Mouse (Mus musculus): Measurements from ENCODE around the gene Lmo1.

The Lmo1 gene

GRCm38 (mm10) chr7:109175670-109176625, 941 bp upstream of the Lmo1 start:
- DNase-seq (ENCODE audit: low spot score in 2 of 2): no peak

- peak in 1 of 2 experiments; percentile 28 for DNase-seq (ENCODE audit: low spot score in 2 of 2)
These were observed 564 bp downstream of the Lmo1 start for GRCm38 (mm10) chr7:109174337-109174948.

- DNase-seq (ENCODE audit: low spot score in 2 of 2): no peak
These were observed 3.1 kb downstream of the Lmo1 start for GRCm38 (mm10) chr7:109171874-109172273.

DNA sequence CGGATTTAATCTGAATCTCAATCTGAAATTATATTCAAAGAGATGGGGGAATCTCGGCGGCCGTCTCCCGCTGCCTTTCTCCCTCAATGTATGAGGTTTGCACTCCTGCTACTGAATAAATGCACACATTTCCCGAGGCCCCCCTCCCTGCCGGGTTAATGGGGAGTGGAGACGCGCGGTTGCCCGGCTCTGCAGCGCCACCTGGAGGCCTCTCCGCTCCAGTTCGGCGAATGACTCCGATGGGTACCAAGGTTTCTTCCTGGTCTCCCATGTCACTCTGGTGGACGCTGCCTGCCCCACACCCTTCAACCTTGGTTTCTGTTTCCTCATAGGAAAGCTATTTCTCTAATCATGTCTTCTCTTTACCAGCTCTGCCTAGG, 4.6 kb downstream of the Lmo1 start:
- DNase-seq (ENCODE audit: low spot score in 2 of 2): peak; percentile 61 to 88

GRCm38 (mm10) chr7:109169505-109170440, 5.2 kb downstream of the Lmo1 start:
- no peak for DNase-seq (ENCODE audit: low spot score in 2 of 2)

DNA sequence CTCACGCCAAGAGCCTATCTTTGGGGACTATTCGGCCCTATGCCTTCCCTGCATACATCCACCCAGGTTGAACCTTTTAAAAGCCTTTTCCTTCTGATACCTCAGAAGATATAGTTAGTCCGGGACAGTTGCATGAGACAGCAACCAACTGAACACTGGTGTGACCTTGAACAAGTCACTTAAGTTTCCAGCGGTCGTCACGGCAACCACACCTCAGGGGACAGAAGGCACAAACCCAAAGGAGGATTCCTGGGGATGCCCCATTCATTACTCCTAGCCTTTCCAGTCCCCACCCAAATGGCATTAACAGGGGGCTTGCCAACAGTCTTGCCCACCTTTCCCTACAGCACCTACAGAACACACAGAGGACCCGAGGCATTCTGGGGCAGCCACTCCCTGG, 6.3 kb downstream of the Lmo1 start:
- DNase-seq (ENCODE audit: low spot score in 2 of 2): no peak

- no peak for DNase-seq (ENCODE audit: low spot score in 2 of 2)
These were observed 8.9 kb downstream of the Lmo1 start for GRCm38 (mm10) chr7:109165931-109166585.

DNA sequence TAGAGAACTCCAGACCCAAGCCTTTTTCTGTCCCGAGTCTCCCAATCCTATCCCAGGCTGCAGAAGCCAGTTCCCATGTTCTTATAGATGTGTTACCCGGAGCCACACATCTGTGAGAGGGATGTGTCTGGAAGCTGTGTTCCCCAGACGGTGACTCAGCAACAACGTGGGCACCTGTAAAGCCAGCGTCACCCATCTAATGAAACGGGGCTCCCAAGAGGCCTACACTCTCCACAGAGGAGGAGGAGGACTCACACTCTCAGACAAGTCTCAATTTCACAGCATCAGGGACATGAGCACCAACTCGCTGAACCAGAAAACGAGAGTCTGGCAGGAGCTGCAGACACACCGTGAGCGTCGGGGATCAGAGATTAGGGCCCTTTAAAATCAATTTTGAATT, 20.7 kb downstream of the Lmo1 start:
- no peak for DNase-seq (ENCODE audit: low spot score in 2 of 2)

DNA sequence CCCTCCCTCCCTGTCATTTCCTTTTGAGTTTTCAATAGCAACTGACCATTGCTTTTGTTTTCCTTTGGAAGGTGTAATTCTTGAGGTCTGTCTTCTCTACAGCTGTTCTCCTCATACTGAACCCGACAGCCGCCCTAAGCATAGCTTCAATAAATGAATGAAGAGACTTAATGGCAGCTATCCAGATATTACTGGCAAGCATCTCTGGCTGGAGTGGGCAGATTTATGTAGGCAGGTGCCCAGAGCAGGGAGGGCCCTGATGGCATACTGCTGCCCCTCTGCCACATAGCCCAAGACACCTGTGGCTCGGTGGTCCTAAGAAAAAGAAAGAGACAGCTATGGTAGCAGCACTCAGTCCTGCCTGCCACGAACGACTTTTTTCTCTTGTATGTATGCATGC, 21.5 kb downstream of the Lmo1 start:
- DNase-seq (ENCODE audit: low spot score in 2 of 2): no peak

GRCm38 (mm10) chr7:109151088-109151487, 23.9 kb downstream of the Lmo1 start:
- no peak for DNase-seq (ENCODE audit: low spot score in 2 of 2)

GRCm38 (mm10) chr7:109145211-109145610, 29.8 kb downstream of the Lmo1 start:
- DNase-seq (ENCODE audit: low spot score in 2 of 2): no peak

DNA sequence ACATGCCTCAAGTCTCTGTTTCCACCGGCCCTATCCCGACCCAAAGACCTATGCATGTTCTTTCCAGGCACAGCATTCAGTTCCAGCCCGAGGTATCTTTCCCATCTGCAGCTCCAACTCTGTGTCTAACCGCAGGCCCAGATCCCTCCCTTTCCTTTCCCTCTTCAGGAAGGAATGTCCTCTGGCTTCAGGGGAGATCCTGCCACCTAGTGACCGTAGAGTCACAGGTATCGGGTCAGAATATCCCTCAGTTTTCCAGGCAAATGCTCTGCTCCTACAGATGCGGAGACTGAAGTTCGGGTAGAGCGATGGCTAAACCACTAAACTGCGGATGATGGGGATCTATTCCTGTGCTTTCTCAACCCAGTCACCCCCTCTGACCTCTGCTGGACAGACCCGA, 30.3 kb downstream of the Lmo1 start:
- DNase-seq (ENCODE audit: low spot score in 2 of 2): no peak

- DNase-seq (ENCODE audit: low spot score in 2 of 2): no peak
These were observed 32.4 kb downstream of the Lmo1 start for GRCm38 (mm10) chr7:109142564-109142963.

GRCm38 (mm10) chr7:109141753-109142152, 33.3 kb downstream of the Lmo1 start:
- DNase-seq (ENCODE audit: low spot score in 2 of 2): no peak

GRCm38 (mm10) chr7:109141054-109141453, 34.0 kb downstream of the Lmo1 start:
- no peak for DNase-seq (ENCODE audit: low spot score in 2 of 2)

GRCm38 (mm10) chr7:109139405-109139804, 35.6 kb downstream of the Lmo1 start:
- DNase-seq (ENCODE audit: low spot score in 2 of 2): peak; percentile 69 to 88

GRCm38 (mm10) chr7:109137441-109137840, 37.6 kb downstream of the Lmo1 start:
- DNase-seq (ENCODE audit: low spot score in 2 of 2): no peak

- DNase-seq (ENCODE audit: low spot score in 2 of 2): no peak
These were observed 43.4 kb downstream of the Lmo1 start for GRCm38 (mm10) chr7:109131565-109131964.

DNA sequence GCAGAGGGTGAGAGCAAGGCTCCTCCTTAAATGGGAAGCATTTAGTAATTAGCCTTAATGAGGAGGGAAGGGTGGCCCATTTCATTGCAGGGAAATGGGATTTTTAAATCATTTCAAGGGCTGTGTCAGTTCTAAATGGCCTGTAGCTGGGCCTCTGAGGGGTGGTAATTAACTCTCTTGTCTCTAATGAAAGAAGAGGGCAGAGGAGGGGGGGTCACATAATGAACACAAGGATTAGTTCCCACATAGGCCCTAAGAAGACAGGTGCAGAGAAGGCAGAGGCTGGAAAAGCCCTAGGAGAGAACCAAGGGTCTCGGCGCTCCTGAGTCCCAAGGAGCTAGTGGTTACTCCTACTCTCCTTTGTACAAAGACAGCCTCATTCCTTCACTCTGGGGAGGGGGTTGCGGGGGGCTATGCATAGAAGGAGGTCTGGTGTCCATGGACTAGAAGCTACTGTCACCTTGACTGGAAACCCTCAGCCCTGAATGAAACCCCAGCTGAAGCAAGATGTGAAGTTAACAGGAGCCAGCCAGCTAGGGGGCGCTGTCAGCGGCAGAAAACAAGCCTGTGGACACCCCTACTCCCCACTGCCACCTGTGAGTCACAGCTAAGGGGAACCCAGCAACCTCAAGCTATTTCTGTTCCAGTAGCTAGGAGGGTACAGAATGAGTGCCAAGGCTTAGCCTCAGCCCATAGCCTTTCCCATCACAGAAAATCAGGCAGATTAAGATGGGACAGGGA, 44.9 kb downstream of the Lmo1 start:
- DNase-seq (ENCODE audit: low spot score in 2 of 2): peak in 1 of 2 experiments; percentile 42

- peak in 1 of 2 experiments; percentile 59 for DNase-seq (ENCODE audit: low spot score in 2 of 2)
These were observed 45.6 kb downstream of the Lmo1 start for GRCm38 (mm10) chr7:109129442-109129841.

DNA sequence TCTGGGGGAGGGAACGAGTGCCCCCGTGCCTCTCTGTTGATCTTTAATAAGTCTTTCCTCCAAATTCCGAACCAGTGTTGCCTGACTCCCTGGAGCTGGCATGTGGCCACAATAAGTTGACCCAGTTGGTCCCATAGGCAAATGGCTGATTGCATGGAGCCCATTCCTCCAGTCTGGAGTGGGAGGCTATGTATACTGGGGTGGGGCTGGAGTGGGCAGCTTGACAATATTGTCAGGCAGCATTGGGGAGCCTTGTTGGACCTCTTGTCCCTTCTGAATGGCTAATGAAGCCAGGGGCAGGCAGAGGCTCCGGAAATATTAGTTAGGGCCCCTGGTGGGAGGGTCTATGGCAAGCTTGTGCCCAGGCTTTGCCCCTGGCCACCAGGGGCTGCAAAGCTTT, 59.1 kb downstream of the Lmo1 start:
- peak in 1 of 2 experiments; percentile 53 for DNase-seq (ENCODE audit: low spot score in 2 of 2)
